Mouse (Mus musculus): ENCODE measurements around the gene Isl1. TPM values are rescaled to one million over a fixed set of nuclear protein-coding genes. Genes with fewer than 3 reads are reported as not detected.

Gene Isl1
- total and polyA plus RNA-seq, 2 experiments from 2014 or later: 8.3 to 16.9 TPM

DNA sequence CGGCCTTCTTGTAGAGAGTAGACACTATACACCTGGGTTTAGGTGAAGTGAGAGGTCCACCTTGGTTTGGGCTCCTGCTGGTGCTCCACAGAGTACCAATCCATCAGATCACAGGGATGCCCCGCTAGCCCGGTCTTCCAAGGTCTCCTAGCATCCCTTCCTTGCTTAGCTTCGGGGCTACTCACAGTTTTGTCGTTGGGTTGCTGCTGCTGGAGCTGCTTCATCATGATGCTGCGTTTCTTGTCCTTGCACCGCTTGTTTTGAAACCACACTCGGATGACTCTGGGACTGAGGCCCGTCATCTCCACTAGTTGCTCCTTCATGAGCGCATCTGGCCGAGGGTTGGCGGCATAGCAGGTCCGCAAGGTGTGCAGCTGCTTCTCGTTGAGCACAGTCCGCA is 6.6 kb downstream of the Isl1 start:
- Histone ChIP-seq H3K27ac (no peak overlapping the region), H3K36me3 (ENCODE audit: insufficient read depth, low read length) (no peaks in the 10 kb centered on the region), H3K4me2 (ENCODE audit: low read depth, low read length) (no peak overlapping the region), H3K4me1 (ENCODE audit: insufficient read depth, low read length) (no peaks in the 10 kb centered on the region), H3K9ac (replicated peaks; ENCODE audit: low read length) (no peak overlapping the region), H3K4me3 (ENCODE audit: low read length) (no peak overlapping the region), H3K9me3 (ENCODE audit: low read length) (no peaks in the 10 kb centered on the region), H3K27me3 (ENCODE audit: insufficient read depth, low read length) (peaks cover 85% of the 10 kb centered on the region)
- TF ChIP-seq CTCF (IDR thresholded peaks at IDR 0.05; ENCODE audit: low read depth): no peak
- ATAC-seq: no peak
- DNase-seq (ENCODE audit: low spot score): no peak
- WGBS: 2% methylated on average over 15 of the region's 15 CpGs

DNA sequence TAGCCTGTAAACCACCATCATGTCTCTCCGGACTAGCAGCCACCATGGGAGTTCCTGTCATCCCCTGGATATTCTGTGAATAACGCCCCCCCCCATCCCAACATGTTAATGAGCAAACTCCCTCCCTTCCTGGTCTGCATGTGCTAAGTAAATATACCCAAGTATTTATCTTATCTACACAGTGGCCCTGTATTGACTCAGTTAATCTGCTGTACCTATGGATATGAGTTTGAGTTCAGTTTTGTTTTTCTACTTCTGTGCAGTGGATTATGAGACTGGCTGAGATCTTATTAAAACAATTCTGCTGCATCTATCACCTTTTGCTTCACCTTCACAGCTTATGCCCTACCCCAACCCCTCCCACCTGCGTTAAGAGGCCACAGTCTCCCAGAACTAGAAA is 7.8 kb downstream of the Isl1 start:
- Histone ChIP-seq H3K4me2 (ENCODE audit: low read depth, low read length) (no peak overlapping the region), H3K27ac (no peak overlapping the region), H3K4me1 (ENCODE audit: insufficient read depth, low read length) (no peaks in the 10 kb centered on the region), H3K9me3 (ENCODE audit: low read length) (no peaks in the 10 kb centered on the region), H3K27me3 (ENCODE audit: insufficient read depth, low read length) (peaks cover 88% of the 10 kb centered on the region), H3K4me3 (ENCODE audit: low read length) (no peak overlapping the region), H3K36me3 (ENCODE audit: insufficient read depth, low read length) (no peaks in the 10 kb centered on the region), H3K9ac (replicated peaks; ENCODE audit: low read length) (no peak overlapping the region)
- WGBS: 0% methylated on average over 3 of the region's 3 CpGs
- ATAC-seq: no peak
- no peak for DNase-seq (ENCODE audit: low spot score)
- TF ChIP-seq CTCF (IDR thresholded peaks at IDR 0.05; ENCODE audit: low read depth): no peak

DNA sequence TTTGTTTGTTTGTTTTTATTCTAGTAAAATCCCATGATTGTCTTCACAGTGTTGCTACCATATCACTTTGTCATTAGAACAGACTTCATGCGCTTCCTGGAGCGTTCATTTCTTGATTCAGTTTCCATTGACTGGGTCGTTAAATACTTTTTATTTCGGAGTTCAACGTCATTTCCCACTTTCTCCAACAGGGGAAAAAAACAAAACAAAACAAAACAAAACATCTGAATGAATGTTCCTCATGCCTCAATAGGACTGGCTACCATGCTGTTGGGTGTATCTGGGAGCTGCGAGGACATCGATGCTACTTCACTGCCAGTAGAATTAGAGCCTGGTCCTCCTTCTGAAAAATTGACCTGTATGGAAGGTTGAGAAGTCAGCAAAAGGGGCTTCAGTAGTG is 10.2 kb downstream of the Isl1 start:
- no peak overlapping the region for H3K27ac ChIP-seq
- ATAC-seq (no peak), DNase-seq (ENCODE audit: low spot score) (no peak)
- H3K4me2 ChIP-seq (ENCODE audit: low read depth, low read length): no peak overlapping the region
- H3K4me3 ChIP-seq (ENCODE audit: low read length): no peak overlapping the region
- peaks cover 91% of the 10 kb centered on the region for H3K27me3 ChIP-seq (ENCODE audit: insufficient read depth, low read length)
- WGBS: 3% methylated on average over 7 of the region's 7 CpGs
- H3K9me3 ChIP-seq (ENCODE audit: low read length): no peaks in the 10 kb centered on the region
- no peak for TF ChIP-seq CTCF (IDR thresholded peaks at IDR 0.05; ENCODE audit: low read depth)
- H3K36me3 ChIP-seq (ENCODE audit: insufficient read depth, low read length): no peaks in the 10 kb centered on the region
- no peak overlapping the region for H3K9ac ChIP-seq (replicated peaks; ENCODE audit: low read length)
- no peaks in the 10 kb centered on the region for H3K4me1 ChIP-seq (ENCODE audit: insufficient read depth, low read length)

DNA sequence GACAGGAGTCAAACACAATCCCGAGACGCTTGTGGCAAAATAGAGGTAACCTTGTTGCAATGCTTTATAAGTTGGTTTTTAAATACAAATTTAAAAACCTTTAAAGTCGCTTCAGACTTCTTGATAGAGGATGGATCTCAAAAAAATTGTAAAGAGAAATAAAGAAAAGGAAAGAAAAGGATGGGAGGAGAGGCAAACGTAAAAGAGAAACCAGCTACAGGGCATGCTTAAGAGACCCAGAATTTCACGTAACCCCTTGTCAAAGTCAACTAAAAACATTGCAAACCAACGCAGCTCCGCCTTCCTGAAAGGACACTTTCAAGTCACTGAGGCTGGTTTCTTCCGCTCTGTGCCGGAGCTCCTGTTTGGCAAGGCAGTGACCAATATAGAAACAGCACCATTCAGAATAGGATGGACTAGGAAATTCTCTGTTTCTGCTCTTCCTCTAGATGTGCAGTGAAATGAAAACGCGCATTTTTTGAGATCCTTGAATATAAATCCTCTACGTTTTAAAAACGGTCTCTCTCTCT is 10.8 kb downstream of the Isl1 start:
- WGBS: 3% methylated on average over 13 of the region's 13 CpGs
- Histone ChIP-seq H3K9me3 (ENCODE audit: low read length) (no peaks in the 10 kb centered on the region), H3K9ac (replicated peaks; ENCODE audit: low read length) (no peak overlapping the region), H3K27me3 (ENCODE audit: insufficient read depth, low read length) (peaks cover 91% of the 10 kb centered on the region), H3K36me3 (ENCODE audit: insufficient read depth, low read length) (no peaks in the 10 kb centered on the region), H3K4me3 (ENCODE audit: low read length) (no peak overlapping the region), H3K4me1 (ENCODE audit: insufficient read depth, low read length) (no peaks in the 10 kb centered on the region), H3K27ac (no peak overlapping the region), H3K4me2 (ENCODE audit: low read depth, low read length) (no peak overlapping the region)
- DNase-seq (ENCODE audit: low spot score) (no peak), ATAC-seq (no peak)
- no peak for TF ChIP-seq CTCF (IDR thresholded peaks at IDR 0.05; ENCODE audit: low read depth)

DNA sequence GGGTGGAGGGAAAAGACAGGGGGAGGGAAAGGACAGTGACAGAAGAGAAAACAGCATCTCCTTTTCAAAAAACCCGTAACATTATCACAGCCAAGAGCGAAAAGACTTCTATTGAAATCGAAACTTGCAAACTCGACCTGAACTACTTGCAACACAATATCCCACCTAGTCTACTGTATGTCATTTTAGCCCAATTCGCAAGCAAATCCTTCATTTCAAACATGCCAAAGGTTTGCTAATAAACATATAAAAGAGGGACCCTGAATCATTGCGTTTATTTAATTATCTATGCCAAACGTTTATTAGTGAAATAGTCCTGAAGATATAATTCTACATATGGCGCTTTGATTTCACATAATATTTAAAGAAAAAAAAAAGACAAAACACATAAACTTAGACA is 11.5 kb downstream of the Isl1 start:
- Histone ChIP-seq H3K36me3 (ENCODE audit: insufficient read depth, low read length) (no peaks in the 10 kb centered on the region), H3K4me2 (ENCODE audit: low read depth, low read length) (no peak overlapping the region), H3K9me3 (ENCODE audit: low read length) (no peaks in the 10 kb centered on the region), H3K27ac (no peak overlapping the region), H3K4me1 (ENCODE audit: insufficient read depth, low read length) (no peaks in the 10 kb centered on the region), H3K9ac (replicated peaks; ENCODE audit: low read length) (no peak overlapping the region), H3K27me3 (ENCODE audit: insufficient read depth, low read length) (peaks cover 91% of the 10 kb centered on the region), H3K4me3 (ENCODE audit: low read length) (no peak overlapping the region)
- DNase-seq (ENCODE audit: low spot score) (no peak), ATAC-seq (no peak)
- TF ChIP-seq CTCF (IDR thresholded peaks at IDR 0.05; ENCODE audit: low read depth): no peak
- 4% methylated on average over 8 of the region's 8 CpGs for WGBS

DNA sequence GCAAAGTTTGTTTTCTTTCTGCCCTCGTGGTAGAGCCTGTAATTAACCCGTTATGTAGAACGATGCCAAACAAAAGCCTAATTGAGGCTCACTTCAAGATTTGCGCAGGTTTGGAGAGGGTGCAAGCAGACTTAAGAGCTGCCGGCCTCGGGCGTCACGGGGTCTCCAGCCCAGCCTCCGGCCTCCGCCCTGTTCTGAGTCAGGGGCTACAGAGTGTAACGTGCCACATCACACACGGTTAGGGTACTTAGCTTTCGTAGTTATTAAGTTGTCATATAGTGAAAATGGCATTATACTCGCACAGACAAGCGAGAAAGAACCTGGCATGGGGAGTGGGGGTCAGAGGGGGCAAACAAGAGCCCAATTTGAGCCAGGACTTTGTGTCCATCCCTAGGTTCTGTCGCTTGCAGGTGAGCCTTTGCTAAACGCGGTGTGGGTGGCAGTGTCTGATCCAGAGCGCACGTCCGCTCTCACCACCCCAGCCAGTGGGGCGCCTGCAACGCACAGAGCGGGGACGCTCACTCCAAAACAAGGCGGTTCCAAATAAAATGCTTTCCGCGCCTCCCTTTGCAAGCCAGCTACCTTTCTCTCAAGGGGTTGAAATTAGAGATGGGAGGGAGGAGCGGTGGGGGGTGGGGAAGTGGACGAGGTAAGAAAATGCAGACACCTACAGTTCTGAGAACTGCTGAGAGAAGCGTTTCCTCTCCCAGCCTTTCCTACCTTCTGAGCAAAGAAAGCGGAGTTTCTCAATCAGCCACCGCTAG is 12.3 kb downstream of the Isl1 start:
- H3K9me3 ChIP-seq (ENCODE audit: low read length): no peaks in the 10 kb centered on the region
- H3K27ac ChIP-seq: no peak overlapping the region
- WGBS: 1% methylated on average over 33 of the region's 33 CpGs
- no peaks in the 10 kb centered on the region for H3K4me1 ChIP-seq (ENCODE audit: insufficient read depth, low read length)
- H3K4me2 ChIP-seq (ENCODE audit: low read depth, low read length): no peak overlapping the region
- no peak overlapping the region for H3K9ac ChIP-seq (replicated peaks; ENCODE audit: low read length)
- H3K4me3 ChIP-seq (ENCODE audit: low read length): no peak overlapping the region
- ATAC-seq (no peak), DNase-seq (ENCODE audit: low spot score) (no peak)
- TF ChIP-seq CTCF (IDR thresholded peaks at IDR 0.05; ENCODE audit: low read depth): no peak
- no peaks in the 10 kb centered on the region for H3K36me3 ChIP-seq (ENCODE audit: insufficient read depth, low read length)
- peaks cover 91% of the 10 kb centered on the region for H3K27me3 ChIP-seq (ENCODE audit: insufficient read depth, low read length)

DNA sequence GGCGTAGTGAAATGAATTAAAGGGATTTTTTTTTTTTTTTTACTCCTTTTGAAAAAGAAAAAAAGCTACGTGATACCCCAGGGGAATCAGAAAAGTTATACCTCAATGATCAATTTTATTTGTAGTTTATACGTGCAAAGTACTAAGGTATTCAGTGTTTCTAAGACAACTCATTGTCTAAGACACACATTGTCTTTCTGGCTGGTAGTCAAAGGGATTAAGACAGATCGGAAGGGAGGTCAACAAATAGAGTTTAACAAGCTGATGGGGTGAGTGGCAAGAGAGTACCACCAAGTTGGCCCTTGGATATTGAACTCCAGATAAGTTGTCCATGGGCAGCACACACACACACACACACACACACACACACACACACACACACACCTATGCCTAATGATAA is 14.1 kb downstream of the Isl1 start:
- no peak for TF ChIP-seq CTCF (IDR thresholded peaks at IDR 0.05; ENCODE audit: low read depth)
- Histone ChIP-seq H3K27me3 (ENCODE audit: insufficient read depth, low read length) (peaks cover 78% of the 10 kb centered on the region), H3K27ac (no peak overlapping the region), H3K4me2 (ENCODE audit: low read depth, low read length) (no peak overlapping the region), H3K4me3 (ENCODE audit: low read length) (no peak overlapping the region), H3K9me3 (ENCODE audit: low read length) (no peaks in the 10 kb centered on the region), H3K9ac (replicated peaks; ENCODE audit: low read length) (no peak overlapping the region), H3K4me1 (ENCODE audit: insufficient read depth, low read length) (no peaks in the 10 kb centered on the region), H3K36me3 (ENCODE audit: insufficient read depth, low read length) (no peaks in the 10 kb centered on the region)
- DNase-seq (ENCODE audit: low spot score): no peak
- no peak for ATAC-seq
- WGBS: 6% methylated on average over 4 of the region's 4 CpGs
